Mouse (Mus musculus) liver, adult 10 weeks (tissue): ENCODE results near the gene Parp1. TPM values are rescaled to one million over a fixed set of nuclear protein-coding genes. Genes with fewer than 3 reads are reported as not detected.

ENCODE experiments used
- polyA plus RNA-seq: library from polyadenylated mRNA; stranded (reverse); fragments of 350-450 nt; fragmentation: Illumina TruSeq; extraction: RNeasy Lipid Tissue Mini Kit (QIAGEN cat#74804); gene quantifications from one replicate; pipeline ENCODE4 v1.2.3, GENCODE M21; 2014; ENCODE audit warnings: low read depth, low replicate concordance

Gene Parp1
- 9.1 TPM for polyA plus RNA-seq

GRCm38 (mm10) chr1:180568761-180569452 lies at the start of gene Parp1:
TSS of gene Parp1 (plus strand) at chr1:180568924.

GRCm38 (mm10) chr1:180641137-180641517 lies 72.4 kb downstream of the Parp1 start, which contains the start of gene Lin9:
TSS of gene Lin9 (plus strand) at chr1:180641150.

Other genes with a start within 250 kb of the Parp1 start
- gene Itpkb, start 238.4 kb upstream of the Parp1 start, polyA plus RNA-seq, result 1.8 TPM
- gene Stum, start 85.4 kb upstream of the Parp1 start, polyA plus RNA-seq, result not detected
- 3.4 TPM for gene Lin9, start 72.2 kb downstream of the Parp1 start, polyA plus RNA-seq
- not detected for gene Mixl1, start 128.1 kb downstream of the Parp1 start, polyA plus RNA-seq
- 20.4 TPM for gene Acbd3, start 157.1 kb downstream of the Parp1 start, polyA plus RNA-seq
- 413 TPM for gene H3f3a, start 245.0 kb downstream of the Parp1 start, polyA plus RNA-seq